Mouse (Mus musculus) E14TG2a.4 (cell line): ENCODE measurements around the gene Tubg1.

ENCODE experiments used
- H3K27me3 ChIP-seq: 2 replicates; pipeline ENCODE4 v1.6.1; 2014; ENCODE audit warnings: low read length, control low read depth; ENCODE audit not compliant: insufficient read depth
- H3K36me3 ChIP-seq: 2 replicates; pipeline ENCODE4 v1.6.1; 2014; ENCODE audit warnings: low read length, control low read depth; ENCODE audit not compliant: insufficient read depth
- H3K4me1 ChIP-seq: replicated peaks from 2 replicates; pipeline ENCODE4 v1.6.1; 2014; ENCODE audit warnings: low read depth, low read length, control low read depth
- H3K4me3 ChIP-seq: replicated peaks from 2 replicates; pipeline ENCODE4 v1.5.1; 2014; ENCODE audit warnings: mild to moderate bottlenecking, low read length
- H3K9me3 ChIP-seq: 2 replicates; pipeline ENCODE4 v1.6.1; 2014; ENCODE audit warnings: low read length, control low read depth
- CTCF ChIP-seq: conservative IDR thresholded peaks from 2 replicates; pipeline ENCODE4 v1.5.1; 2014; ENCODE audit warnings: low read length
- NANOG ChIP-seq: IDR thresholded peaks from 2 replicates; pipeline ENCODE4 v1.6.1; 2014; ENCODE audit warnings: borderline replicate concordance, low read length, mixed read lengths
- POU5F1 ChIP-seq: IDR thresholded peaks from 2 replicates; pipeline ENCODE4 v1.6.1; 2014; ENCODE audit warnings: low read length, borderline replicate concordance

Gene Tubg1

DNA sequence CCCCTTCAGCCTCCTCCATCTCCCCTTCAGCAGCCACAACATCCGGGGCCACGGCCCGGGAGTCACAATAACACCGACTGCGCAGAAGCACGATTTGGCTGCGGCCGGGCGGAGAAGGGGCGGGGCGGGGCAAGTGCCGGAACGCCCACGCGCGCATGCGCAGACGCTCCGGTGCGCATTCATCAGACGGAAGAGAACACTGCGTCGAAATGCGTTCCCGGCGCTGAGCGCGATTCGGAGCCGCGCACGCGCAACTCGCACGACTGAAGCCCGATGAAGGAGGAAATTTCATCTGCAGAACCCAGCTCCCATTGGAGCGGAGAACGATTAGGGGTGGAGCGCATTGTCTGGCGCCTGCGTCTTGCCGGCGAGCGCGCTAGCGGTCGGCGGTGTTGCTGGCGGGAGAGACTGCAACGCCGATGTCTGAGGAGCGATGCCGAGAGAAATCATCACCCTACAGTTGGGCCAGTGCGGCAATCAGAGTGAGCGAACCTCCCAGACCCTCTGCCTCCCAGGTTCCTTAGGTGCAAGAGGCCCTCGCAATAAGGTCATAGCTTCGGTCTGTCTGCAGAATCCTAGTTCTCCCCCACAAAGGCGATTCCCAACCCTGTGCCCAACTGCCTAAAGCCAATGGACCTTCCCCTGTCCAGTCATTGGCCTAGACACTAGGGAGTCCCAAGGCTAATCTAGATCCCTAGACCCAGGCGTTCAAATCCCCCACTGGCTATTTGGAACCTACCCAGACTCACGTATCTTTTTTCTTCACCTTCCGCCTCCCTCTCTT is at the start of gene Tubg1, which contains the start of gene Retreg3:
Tubg1 (plus strand) TSS at position 178 of the 784 bp plus-strand sequence.
Retreg3 (minus strand) TSS at position 133 of the 784 bp plus-strand sequence.
- TF ChIP-seq CTCF (no peak), NANOG (no peak), POU5F1 (no peak)
- Histone ChIP-seq H3K4me1 (peaks cover 40% of the 10 kb centered on the region), H3K9me3 (no peaks in the 10 kb centered on the region), H3K36me3 (peaks cover 61% of the 10 kb centered on the region), H3K27me3 (no peaks in the 10 kb centered on the region), H3K4me3 (peak within 1 kb of the TSS; percentile 97)

GRCm38 (mm10) chr11:101070189-101070527 is 49.6 kb upstream of the Tubg1 start:
- H3K4me1 ChIP-seq: peaks cover 29% of the 10 kb centered on the region
- no peaks in the 10 kb centered on the region for H3K36me3 ChIP-seq
- H3K27me3 ChIP-seq: peaks cover 64% of the 10 kb centered on the region
- peak overlapping the region; percentile 92 for H3K4me3 ChIP-seq
- TF ChIP-seq CTCF (no peak), NANOG (no peak), POU5F1 (no peak)
- no peaks in the 10 kb centered on the region for H3K9me3 ChIP-seq

DNA sequence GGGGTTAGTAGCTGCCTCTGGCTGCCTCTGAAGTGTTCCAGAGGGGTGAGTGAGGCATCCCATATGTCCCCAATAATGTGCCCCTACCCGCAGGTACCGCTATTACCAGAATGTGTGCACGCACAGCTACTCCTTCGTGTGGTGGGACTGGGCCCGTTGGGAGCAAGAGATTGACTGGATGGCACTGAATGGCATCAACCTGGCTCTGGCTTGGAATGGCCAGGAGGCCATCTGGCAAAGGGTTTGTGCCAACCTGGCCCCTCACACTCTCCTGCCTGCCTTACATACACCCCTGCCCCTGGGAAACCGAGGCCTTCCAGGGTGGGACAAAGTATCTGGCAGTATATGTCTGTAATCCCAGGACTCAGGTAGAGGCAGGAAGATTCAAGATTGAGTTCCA is 48.8 kb upstream of the Tubg1 start:
- H3K36me3 ChIP-seq: no peaks in the 10 kb centered on the region
- TF ChIP-seq NANOG (no peak), POU5F1 (no peak), CTCF (no peak)
- peaks cover 30% of the 10 kb centered on the region for H3K4me1 ChIP-seq
- H3K27me3 ChIP-seq: peaks cover 65% of the 10 kb centered on the region
- no peaks in the 10 kb centered on the region for H3K9me3 ChIP-seq
- peak overlapping the region; percentile 92; the same call in 1 of the 2 replicates for H3K4me3 ChIP-seq

GRCm38 (mm10) chr11:101071810-101072428 is 47.8 kb upstream of the Tubg1 start:
- H3K4me3 ChIP-seq: no peak overlapping the region
- peaks cover 29% of the 10 kb centered on the region for H3K4me1 ChIP-seq
- no peaks in the 10 kb centered on the region for H3K36me3 ChIP-seq

GRCm38 (mm10) chr11:101078121-101078520 is 41.6 kb upstream of the Tubg1 start, which contains the start of gene Hsd17b1:
Gene Hsd17b1 (plus strand): TSS chr11:101078411.
- Histone ChIP-seq H3K4me1 (peaks cover 54% of the 10 kb centered on the region), H3K27me3 (peaks cover 78% of the 10 kb centered on the region), H3K4me3 (peak within 1 kb of the TSS; percentile 70), H3K9me3 (no peaks in the 10 kb centered on the region), H3K36me3 (no peaks in the 10 kb centered on the region)
- TF ChIP-seq NANOG (no peak), POU5F1 (no peak), CTCF (no peak)

More at GRCm38 (mm10) chr11:101071810-101072428, 47.8 kb upstream of the Tubg1 start:
- TF ChIP-seq NANOG (no peak), POU5F1 (no peak), CTCF (no peak)
- peaks cover 70% of the 10 kb centered on the region for H3K27me3 ChIP-seq
- no peaks in the 10 kb centered on the region for H3K9me3 ChIP-seq

DNA sequence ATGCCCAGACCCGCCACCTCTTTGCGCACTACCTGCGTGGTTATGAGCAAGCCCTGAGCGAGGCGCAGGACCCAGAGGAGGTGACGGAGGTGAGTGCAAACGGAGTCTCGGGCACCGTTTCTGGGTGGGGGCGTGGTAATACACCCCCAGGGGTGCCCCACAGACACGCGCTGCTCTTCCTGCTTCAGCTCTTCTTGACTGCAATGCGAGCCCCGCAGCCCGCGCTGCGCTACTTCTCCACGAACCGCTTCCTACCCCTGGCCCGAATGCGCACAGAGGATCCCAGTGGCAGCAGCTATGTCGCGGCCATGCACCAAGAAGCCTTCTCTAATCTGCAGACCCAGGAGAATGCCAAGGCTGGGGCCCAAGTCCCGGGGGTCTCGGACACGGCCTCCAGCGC is 40.0 kb upstream of the Tubg1 start:
- peaks cover 12% of the 10 kb centered on the region for H3K36me3 ChIP-seq
- TF ChIP-seq NANOG: no peak
- TF ChIP-seq CTCF: no peak
- TF ChIP-seq POU5F1: no peak

GRCm38 (mm10) chr11:101080421-101080820 is 39.3 kb upstream of the Tubg1 start:
- peak overlapping the region; percentile 70; the same call in 1 of the 2 replicates for H3K4me3 ChIP-seq
- H3K4me1 ChIP-seq: peaks cover 73% of the 10 kb centered on the region
- H3K27me3 ChIP-seq: peaks cover 64% of the 10 kb centered on the region
- no peaks in the 10 kb centered on the region for H3K9me3 ChIP-seq
- TF ChIP-seq CTCF: no peak
- TF ChIP-seq NANOG: no peak
- TF ChIP-seq POU5F1: no peak
- peaks cover 17% of the 10 kb centered on the region for H3K36me3 ChIP-seq

More for the DNA sequence above, 40.0 kb upstream of the Tubg1 start:
- H3K4me1 ChIP-seq: peaks cover 68% of the 10 kb centered on the region
- H3K9me3 ChIP-seq: no peaks in the 10 kb centered on the region
- peak overlapping the region; percentile 70 for H3K4me3 ChIP-seq
- H3K27me3 ChIP-seq: peaks cover 64% of the 10 kb centered on the region

GRCm38 (mm10) chr11:101081659-101082058 is 38.1 kb upstream of the Tubg1 start:
- TF ChIP-seq POU5F1 (no peak), CTCF (no peak), NANOG (no peak)
- Histone ChIP-seq H3K36me3 (peaks cover 27% of the 10 kb centered on the region), H3K4me1 (peaks cover 77% of the 10 kb centered on the region), H3K4me3 (peak overlapping the region; percentile 94), H3K27me3 (peaks cover 54% of the 10 kb centered on the region), H3K9me3 (no peaks in the 10 kb centered on the region)
